Mouse (Mus musculus) cortical plate, adult 2 months (tissue): ENCODE measurements around the gene Lpcat1.

ENCODE experiments used
- CTCF ChIP-seq: fragments of 200-500 bp; IDR thresholded peaks from 2 replicates; pipeline ENCODE4 v1.5.1; 2011; ENCODE audit warnings: mild to moderate bottlenecking, control low read depth, low read length; ENCODE audit not compliant: insufficient read depth; ENCODE audit errors: extremely low read depth
- POLR2A ChIP-seq: fragments of 200-500 bp; IDR thresholded peaks from 2 replicates; pipeline ENCODE4 v1.6.1; 2011; ENCODE audit warnings: mild to moderate bottlenecking, low read length, control low read depth; ENCODE audit not compliant: insufficient read depth; ENCODE audit errors: extremely low read depth

GRCm38 (mm10) chr13:73467421-73468237, 632 bp downstream of the Lpcat1 start:
- TF ChIP-seq CTCF (no peak), POLR2A (no peak)
